Mouse (Mus musculus) kidney, embryonic 14.5 days (tissue): ENCODE results near the gene Ddx52. TPM values are rescaled to one million over a fixed set of nuclear protein-coding genes. Genes with fewer than 3 reads are reported as not detected.

Source experiments
- ATAC-seq: fragments of 200-750 bp; cut with Nextera tagmentation; 2 replicates; pipeline ENCODE4 v1.8.0; 2017; ENCODE audit warnings: moderate number of reproducible peaks, mild to moderate bottlenecking, moderate TSS enrichment, moderate library complexity; ENCODE audit not compliant: low FRiP score, low TSS enrichment
- H3K27ac ChIP-seq: fragments of 300-500 bp; sonication (generic); 2 replicates; pipeline ENCODE4 v1.5.1; 2014; ENCODE audit warnings: low read depth, mild to moderate bottlenecking, low read length, moderate library complexity, mixed read lengths
- H3K27me3 ChIP-seq: fragments of 300-500 bp; sonication (generic); 2 replicates; pipeline ENCODE4 v1.6.1; 2014; ENCODE audit warnings: mild to moderate bottlenecking, low read length; ENCODE audit not compliant: control insufficient read depth, insufficient read depth
- H3K36me3 ChIP-seq: fragments of 300-500 bp; sonication (generic); 2 replicates; pipeline ENCODE4 v1.6.1; 2014; ENCODE audit warnings: low read length, mixed read lengths; ENCODE audit not compliant: control insufficient read depth, insufficient read depth
- H3K4me1 ChIP-seq: fragments of 300-500 bp; sonication (generic); 2 replicates; pipeline ENCODE4 v1.6.1; 2014; ENCODE audit warnings: low read length, mixed read lengths; ENCODE audit not compliant: control insufficient read depth, insufficient read depth
- H3K4me2 ChIP-seq: fragments of 300-500 bp; sonication (generic); replicated peaks from 2 replicates; pipeline ENCODE4 v1.6.1; 2014; ENCODE audit warnings: low read depth, mild to moderate bottlenecking, low read length
- H3K4me3 ChIP-seq: fragments of 300-500 bp; sonication (generic); 2 replicates; pipeline ENCODE4 v1.5.1; 2014; ENCODE audit warnings: mild to moderate bottlenecking, low read length
- H3K9ac ChIP-seq: fragments of 300-500 bp; sonication (generic); 2 replicates; pipeline ENCODE4 v1.6.1; 2014; ENCODE audit warnings: low read depth, mild to moderate bottlenecking, low read length, moderate library complexity
- H3K9me3 ChIP-seq: fragments of 300-500 bp; sonication (generic); 2 replicates; pipeline ENCODE4 v1.6.1; 2016; ENCODE audit warnings: low read length; ENCODE audit not compliant: control insufficient read depth
- WGBS: fragments of 180-500 bp; shearing (Covaris S2); extraction: QIAGEN DNeasy Blood & Tissue Kit; methylation state at CpG from one replicate; pipeline ENCODE4 v1.1.7; 2014; 5-methylcytosine and 5-hydroxymethylcytosine counted together
- polyA plus RNA-seq: library from polyadenylated mRNA; unstranded; fragments of >200 nt; fragmentation: Nextera tagmentation; extraction: Ambion mirVana; gene quantifications from 2 replicates; pipeline ENCODE4 v1.2.1, GENCODE M21; 2014

The Ddx52 gene
- polyA plus RNA-seq, 1 experiment from 2014 or later, result 47.6 TPM

- Histone ChIP-seq H3K27ac (no peak overlapping the region), H3K36me3 (peaks cover 33% of the 10 kb centered on the region), H3K9me3 (no peaks in the 10 kb centered on the region), H3K9ac (no peak overlapping the region), H3K4me2 (no peak overlapping the region), H3K4me1 (no peaks in the 10 kb centered on the region), H3K4me3 (no peak overlapping the region), H3K27me3 (no peaks in the 10 kb centered on the region)
- no peak for ATAC-seq
- 87% methylated on average over 3 of the region's 3 CpGs for WGBS
These were observed 59.4 kb downstream of the Ddx52 start for GRCm38 (mm10) chr11:84001257-84001656.

DNA sequence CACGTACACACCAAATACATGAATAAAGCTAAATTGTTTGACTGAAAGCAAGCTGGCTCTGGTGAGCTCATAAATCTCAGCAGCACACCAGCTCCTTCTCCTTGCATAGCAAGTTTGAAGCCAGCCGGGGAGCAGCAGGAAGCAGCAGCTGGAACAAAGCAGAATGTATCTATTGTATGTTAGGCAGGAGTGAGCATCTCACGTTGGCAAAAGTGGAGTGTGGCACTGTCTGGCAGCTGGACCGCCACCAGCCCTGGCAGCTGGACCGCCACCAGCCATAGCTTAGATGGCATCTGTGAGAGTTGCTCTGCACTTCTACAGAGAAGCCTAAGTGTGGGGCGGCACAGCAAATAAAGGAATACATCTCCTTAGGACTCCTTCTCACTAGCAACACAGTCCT, 62.1 kb downstream of the Ddx52 start:
- H3K27ac ChIP-seq, result no peak overlapping the region
- no peaks in the 10 kb centered on the region for H3K9me3 ChIP-seq
- no peaks in the 10 kb centered on the region for H3K4me1 ChIP-seq
- no peaks in the 10 kb centered on the region for H3K27me3 ChIP-seq
- H3K9ac ChIP-seq, result no peak overlapping the region
- ATAC-seq, result no peak
- no peak overlapping the region for H3K4me3 ChIP-seq
- WGBS, result 89% methylated on average over 6 of the region's 6 CpGs
- H3K4me2 ChIP-seq, result no peak overlapping the region
- peaks cover 31% of the 10 kb centered on the region; the same call in 1 of the 2 replicates for H3K36me3 ChIP-seq

DNA sequence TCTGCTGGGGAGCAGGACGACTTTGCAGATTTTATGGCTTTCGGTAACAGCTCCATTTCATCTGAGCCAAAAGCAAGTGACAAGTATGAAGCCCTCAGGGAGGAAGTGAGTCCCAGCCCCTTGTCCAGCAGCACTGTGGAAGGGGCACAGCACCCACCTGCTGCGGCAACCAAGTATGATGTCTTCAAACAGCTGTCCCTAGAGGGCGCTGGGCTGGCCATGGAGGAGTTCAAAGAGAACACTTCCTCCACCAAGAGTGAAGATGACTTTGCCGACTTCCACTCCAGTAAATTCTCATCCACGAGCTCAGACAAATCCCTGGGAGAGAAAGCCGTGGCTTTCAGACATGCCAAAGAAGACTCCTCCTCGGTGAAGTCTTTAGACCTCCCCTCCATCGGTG, 67.1 kb downstream of the Ddx52 start:
- H3K27me3 ChIP-seq, result no peaks in the 10 kb centered on the region
- 81% methylated on average over 9 of the region's 9 CpGs for WGBS
- H3K4me2 ChIP-seq, result no peak overlapping the region
- peaks cover 26% of the 10 kb centered on the region; the same call in 1 of the 2 replicates for H3K36me3 ChIP-seq
- H3K27ac ChIP-seq, result no peak overlapping the region
- H3K4me3 ChIP-seq, result no peak overlapping the region
- H3K4me1 ChIP-seq, result no peaks in the 10 kb centered on the region
- H3K9ac ChIP-seq, result no peak overlapping the region
- no peaks in the 10 kb centered on the region for H3K9me3 ChIP-seq
- no peak for ATAC-seq

GRCm38 (mm10) chr11:84010411-84010810, 68.5 kb downstream of the Ddx52 start:
- H3K9me3 ChIP-seq, result no peaks in the 10 kb centered on the region
- WGBS, result 84% methylated on average over 9 of the region's 9 CpGs
- no peaks in the 10 kb centered on the region for H3K27me3 ChIP-seq

DNA sequence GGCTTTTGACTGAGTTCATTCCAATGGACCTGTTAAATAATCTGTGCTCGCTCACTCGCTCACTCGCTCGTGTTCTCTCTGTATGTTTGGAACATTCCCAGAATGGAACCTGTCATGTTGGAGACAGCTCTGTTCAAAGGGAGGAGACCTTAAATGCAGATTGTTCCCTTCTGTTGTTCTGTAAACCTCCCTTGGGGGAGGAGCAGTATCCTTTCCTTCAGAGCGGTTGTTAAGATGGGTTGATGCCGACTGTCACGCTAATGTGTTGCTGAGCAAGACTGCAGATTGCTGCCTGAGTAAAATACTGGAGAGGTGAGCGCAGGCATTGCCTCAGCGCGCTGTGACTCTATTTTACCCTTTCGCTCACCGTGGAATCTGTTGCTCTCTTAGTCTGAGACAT, 69.2 kb downstream of the Ddx52 start:
- Histone ChIP-seq H3K9ac (no peak overlapping the region), H3K9me3 (no peaks in the 10 kb centered on the region), H3K27ac (no peak overlapping the region), H3K4me2 (no peak overlapping the region), H3K27me3 (no peaks in the 10 kb centered on the region), H3K4me3 (no peak overlapping the region), H3K4me1 (no peaks in the 10 kb centered on the region), H3K36me3 (peaks cover 14% of the 10 kb centered on the region; the same call in 1 of the 2 replicates)
- 34% methylated on average over 12 of the region's 12 CpGs for WGBS
- no peak for ATAC-seq

More at GRCm38 (mm10) chr11:84010411-84010810, 68.5 kb downstream of the Ddx52 start:
- Histone ChIP-seq H3K4me2 (no peak overlapping the region), H3K27ac (no peak overlapping the region), H3K4me1 (no peaks in the 10 kb centered on the region), H3K9ac (no peak overlapping the region), H3K4me3 (no peak overlapping the region), H3K36me3 (peaks cover 20% of the 10 kb centered on the region; the same call in 1 of the 2 replicates)
- ATAC-seq, result no peak

DNA sequence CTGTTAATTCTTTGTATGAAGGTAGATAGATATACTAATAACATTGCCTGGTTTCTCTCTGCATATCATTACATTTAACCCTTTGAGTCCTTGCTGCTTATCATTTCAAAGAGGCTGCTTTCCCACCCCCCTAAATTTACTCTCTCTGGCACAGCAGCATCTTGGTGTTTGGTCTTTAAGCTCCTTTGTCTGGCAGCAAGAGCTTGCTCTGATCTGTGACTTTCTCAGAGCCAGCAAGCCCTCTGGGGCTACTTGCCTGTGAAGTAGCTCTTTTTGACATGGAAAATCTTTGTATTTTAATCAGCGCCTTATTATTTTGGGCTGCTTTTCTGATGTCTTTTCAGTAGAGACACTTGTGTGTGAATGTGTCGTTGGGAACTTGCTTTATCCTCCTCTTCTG, 69.7 kb downstream of the Ddx52 start:
- no peaks in the 10 kb centered on the region for H3K9me3 ChIP-seq
- no peaks in the 10 kb centered on the region for H3K27me3 ChIP-seq
- H3K4me2 ChIP-seq, result no peak overlapping the region
- no peaks in the 10 kb centered on the region for H3K4me1 ChIP-seq
- H3K4me3 ChIP-seq, result no peak overlapping the region
- no peak overlapping the region for H3K27ac ChIP-seq
- H3K9ac ChIP-seq, result no peak overlapping the region
- peaks cover 14% of the 10 kb centered on the region; the same call in 1 of the 2 replicates for H3K36me3 ChIP-seq
- WGBS, result 64% methylated on average over 2 of the region's 2 CpGs
- ATAC-seq, result no peak

Other genes starting within 250 kb of the Ddx52 start
- gene Wfdc17, start 238.1 kb upstream of the Ddx52 start, polyA plus RNA-seq, result 1.2 and 1.5 TPM in 2 replicates
- gene Wfdc18, start 233.0 kb upstream of the Ddx52 start, polyA plus RNA-seq, result not detected in 2 replicates
- not detected in 2 replicates for gene Wfdc21, start 195.1 kb upstream of the Ddx52 start, polyA plus RNA-seq
- gene Heatr6, start 188.4 kb upstream of the Ddx52 start, polyA plus RNA-seq, result 22.9 and 28.7 TPM in 2 replicates
- gene Hnf1b, start 92.0 kb upstream of the Ddx52 start, polyA plus RNA-seq, result 51.6 and 84.2 TPM in 2 replicates
- 9.3 and 11.6 TPM in 2 replicates for gene Synrg, start 22.4 kb downstream of the Ddx52 start, polyA plus RNA-seq
- gene Dusp14, start 127.2 kb downstream of the Ddx52 start, polyA plus RNA-seq, result 19.8 and 21.4 TPM in 2 replicates
- 31.1 and 35.7 TPM in 2 replicates for gene Tada2a, start 187.5 kb downstream of the Ddx52 start, polyA plus RNA-seq
- gene Acaca, start 187.6 kb downstream of the Ddx52 start, polyA plus RNA-seq, result 11.9 and 18.1 TPM in 2 replicates
- gene Gm11437, start 225.4 kb downstream of the Ddx52 start, polyA plus RNA-seq, result not detected in 2 replicates